Mouse (Mus musculus): ENCODE data around the gene Capns1.

DNA sequence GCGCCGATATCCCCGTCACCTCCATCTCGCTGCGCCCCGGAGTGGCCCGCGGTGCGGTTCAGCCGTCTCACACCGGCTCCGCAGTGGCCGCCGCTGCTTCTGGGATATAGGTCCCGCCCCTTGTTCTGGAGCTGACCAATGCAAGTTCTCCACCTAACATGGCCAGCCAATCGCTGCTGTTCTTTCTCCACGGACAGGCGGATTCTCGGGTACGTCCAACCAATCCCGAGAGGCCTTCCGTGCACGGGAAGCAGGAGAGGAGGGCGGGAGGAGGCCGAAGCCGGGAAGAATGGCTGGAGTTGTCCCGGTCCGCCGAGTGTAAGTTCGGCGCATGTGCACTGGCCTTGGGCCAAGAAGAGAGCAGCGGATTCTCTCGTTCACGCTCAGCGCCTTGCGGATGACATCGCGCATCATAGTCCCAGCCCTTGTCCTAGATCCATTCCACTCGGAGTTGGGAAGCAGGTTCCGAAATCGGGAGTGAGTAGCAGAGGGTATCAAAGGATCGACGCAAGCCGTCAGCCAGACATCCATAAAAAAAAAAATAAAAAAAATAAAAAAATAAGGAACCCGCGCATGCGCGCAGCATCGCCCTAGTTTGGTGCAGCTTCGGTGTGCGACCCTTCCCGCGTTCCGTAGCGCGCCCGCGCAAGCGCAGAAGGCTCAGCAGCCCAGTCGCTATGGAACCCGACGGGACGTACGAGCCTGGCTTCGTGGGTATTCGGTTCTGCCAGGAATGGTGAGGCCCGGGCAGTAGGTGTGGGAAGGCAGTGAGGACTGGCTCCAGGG lies 33.3 kb upstream of the Capns1 start, which contains the start of the genes Polr2i and Tbcb:
- TF ChIP-seq POLR2A (IDR thresholded peaks at IDR 0.05; ENCODE audit: extremely low read depth, insufficient read depth, low read length): peak; percentile 67
- no peak for TF ChIP-seq CTCF (IDR thresholded peaks at IDR 0.05; ENCODE audit: low read depth, low read length)

Measured in liver, adult 2 months (tissue).